Mouse (Mus musculus) adrenal gland, postnatal 36 days (tissue): Measurements from ENCODE around the gene Pga5. TPM values are rescaled to one million over a fixed set of nuclear protein-coding genes. Genes with fewer than 3 reads are reported as not detected.

Source experiments
- DNase-seq, 2 experiments: peaks; one replicate each; pipeline ENCODE4 v3.0.0; 2021; ENCODE audit warnings: mixed read lengths in 1 of 2
- long read RNA-seq, 2 experiments: library from polyadenylated mRNA; stranded (forward); transcript quantifications; one replicate each; pipeline ENCODE4 v2.0.0; 2021; ENCODE audit warnings: borderline sequencing depth in 2 of 2
- total RNA-seq, 2 experiments: library from RNA; stranded (reverse); gene quantifications; 2 replicates each; pipeline ENCODE4 v1.2.3; 2021

Pga5 gene
- total RNA-seq, result not detected
- long read RNA-seq, experiment 1, result 0 reads
- long read RNA-seq, experiment 2, result 0 reads

- peak; percentile 86 to 87 for DNase-seq
Observed at GRCm38 (mm10) chr19:10677915-10678771, at the start of gene Pga5. Gene Pga5, minus strand, starts transcription at chr19:10678071.

DNA sequence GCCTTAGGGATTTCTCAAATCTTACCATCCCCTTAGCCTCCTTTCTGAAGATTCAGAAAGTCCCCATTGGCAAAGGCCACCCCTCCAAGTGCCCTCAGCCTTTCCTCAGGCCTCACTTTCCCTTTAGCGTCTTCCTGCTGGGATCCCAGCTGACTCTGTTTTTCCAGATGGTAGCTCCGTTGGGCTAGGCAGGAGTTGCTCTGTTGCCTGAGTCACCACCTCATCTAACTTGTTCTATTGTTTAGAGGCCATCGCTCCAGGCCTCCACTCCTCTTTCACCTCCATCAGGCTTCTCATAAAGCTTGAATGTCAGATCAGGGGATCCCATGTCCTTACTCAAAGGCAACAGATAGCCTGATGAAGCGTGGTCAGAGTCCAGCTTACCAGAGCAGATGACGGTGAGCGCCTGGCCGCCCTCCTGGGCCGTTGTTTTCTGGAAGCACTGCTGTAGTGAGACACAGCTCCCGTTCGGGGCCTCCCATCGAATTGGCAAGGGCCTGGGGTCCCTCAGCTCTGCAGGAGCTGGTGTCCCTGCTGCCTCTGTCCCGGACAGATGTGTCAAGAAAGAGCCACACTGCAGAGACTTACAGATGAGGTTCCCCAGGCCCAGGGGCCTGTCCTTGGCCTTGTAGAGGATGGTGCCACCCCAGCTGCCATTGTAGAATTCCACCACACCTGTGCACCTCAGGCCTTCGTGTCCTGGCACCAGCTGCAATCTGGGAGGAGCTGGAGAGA, 46.9 kb upstream of the Pga5 start:
- DNase-seq, result no peak

DNA sequence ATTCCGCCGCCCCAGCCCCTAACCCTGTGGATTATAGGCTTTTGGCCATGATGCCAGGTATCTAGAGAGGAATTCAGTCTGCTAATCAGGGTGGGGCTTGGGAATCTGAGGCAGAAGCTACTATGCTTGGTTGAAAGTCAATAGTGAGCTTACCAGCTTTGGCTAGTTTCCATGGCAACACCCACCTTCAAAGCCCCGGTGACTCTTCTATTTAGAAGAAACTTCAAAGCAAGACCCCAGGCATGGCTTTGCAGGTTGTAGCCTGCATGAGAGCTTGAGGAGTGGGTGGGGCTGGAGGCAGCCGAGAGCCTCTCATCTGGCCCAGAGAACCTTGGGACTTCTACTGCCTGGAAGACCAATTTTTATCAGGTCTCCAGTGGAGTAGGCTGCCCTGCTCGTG, 45.8 kb upstream of the Pga5 start:
- no peak for DNase-seq

GRCm38 (mm10) chr19:10723084-10723483, 45.2 kb upstream of the Pga5 start:
- DNase-seq, result no peak

GRCm38 (mm10) chr19:10721064-10721463, 43.2 kb upstream of the Pga5 start:
- no peak for DNase-seq

- DNase-seq, result no peak
Observed at GRCm38 (mm10) chr19:10720524-10720923, 42.7 kb upstream of the Pga5 start.

DNA sequence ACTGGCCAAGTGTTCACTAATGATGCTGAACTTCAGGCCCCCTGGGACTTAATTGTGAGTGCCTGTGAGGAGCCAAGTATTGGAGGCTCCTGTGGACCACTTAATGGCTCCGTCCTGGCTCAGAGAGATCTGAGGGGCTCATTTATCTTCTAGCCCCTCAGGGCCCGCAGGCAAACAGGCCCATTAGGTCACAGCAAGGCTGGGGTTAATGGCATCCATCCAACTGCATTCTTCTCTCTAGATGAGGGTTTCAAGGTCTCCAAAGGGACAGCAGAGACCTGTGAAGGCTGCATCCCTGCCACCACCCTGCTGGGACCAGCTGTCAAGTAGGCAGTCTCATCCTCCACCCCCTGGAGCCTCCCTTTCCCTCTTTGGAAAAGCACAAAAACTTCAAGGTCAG, 41.9 kb upstream of the Pga5 start:
- peak in 1 of 2 experiments; percentile 15 for DNase-seq

GRCm38 (mm10) chr19:10718251-10718775, 40.4 kb upstream of the Pga5 start:
- DNase-seq, result peak; percentile 44 to 55

GRCm38 (mm10) chr19:10715476-10715875, 37.6 kb upstream of the Pga5 start:
- no peak for DNase-seq

DNA sequence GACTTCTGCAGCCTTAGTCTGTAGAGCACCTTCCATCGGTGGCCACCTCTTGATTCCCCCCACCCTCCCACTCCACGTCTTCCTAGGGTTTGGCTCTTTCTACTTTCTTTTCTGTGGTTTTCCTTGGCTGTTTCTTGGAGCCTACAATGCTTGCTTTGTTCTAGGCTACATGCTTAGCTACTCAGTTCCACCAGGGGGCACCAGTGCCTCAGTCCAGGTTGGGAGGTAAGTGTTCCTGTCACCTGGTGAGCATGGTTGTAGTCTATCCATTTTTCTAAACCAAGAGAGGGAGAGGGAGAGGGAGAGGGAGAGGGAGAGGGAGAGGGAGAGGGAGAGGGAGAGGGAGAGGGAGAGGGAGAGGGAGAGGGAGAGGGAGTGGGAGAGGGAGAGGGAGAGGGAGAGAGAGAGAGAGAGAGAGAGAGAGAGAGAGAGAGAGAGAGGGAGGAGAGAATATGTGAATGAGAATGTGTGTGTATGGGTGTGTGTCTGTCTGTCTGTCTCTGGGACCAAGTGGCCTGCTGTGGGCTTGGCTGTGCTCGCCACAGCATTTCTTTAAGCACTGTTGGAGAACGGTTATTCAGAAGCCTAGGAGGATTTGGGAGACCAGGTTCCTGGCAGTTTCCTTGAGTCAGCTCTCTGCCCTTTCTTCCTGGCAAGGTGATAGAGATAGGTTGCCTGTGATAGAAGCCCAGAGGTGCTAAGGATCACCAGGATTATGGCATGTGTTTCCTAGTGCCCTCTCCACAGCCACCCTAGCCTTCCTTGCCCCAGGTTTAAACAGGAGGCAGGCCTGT, 37.0 kb upstream of the Pga5 start:
- peak; percentile 72 to 81 for DNase-seq

GRCm38 (mm10) chr19:10714168-10714567, 36.3 kb upstream of the Pga5 start:
- no peak for DNase-seq

GRCm38 (mm10) chr19:10713551-10713950, 35.7 kb upstream of the Pga5 start:
- no peak for DNase-seq

DNA sequence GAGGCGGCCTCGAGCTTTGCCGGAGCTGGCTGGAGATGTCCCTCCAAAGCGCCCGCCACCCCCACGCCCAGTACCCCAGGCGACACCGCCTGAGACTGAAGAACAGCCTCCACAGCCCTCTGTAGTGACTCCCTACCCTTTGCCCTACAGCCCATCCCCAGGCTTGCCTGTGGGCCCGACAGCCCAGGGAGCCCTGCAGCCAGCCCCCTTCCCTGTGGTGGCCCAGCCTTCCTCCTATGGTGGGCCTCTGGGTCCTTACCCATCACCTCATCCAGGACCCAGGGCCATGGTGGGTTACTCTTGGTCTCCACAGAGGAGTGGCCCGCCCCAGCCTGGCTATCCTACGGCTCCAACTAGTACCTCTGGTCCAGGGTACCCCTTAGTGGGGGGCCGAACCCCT, 34.8 kb upstream of the Pga5 start:
- no peak for DNase-seq

GRCm38 (mm10) chr19:10712194-10712593, 34.3 kb upstream of the Pga5 start:
- no peak for DNase-seq

DNA sequence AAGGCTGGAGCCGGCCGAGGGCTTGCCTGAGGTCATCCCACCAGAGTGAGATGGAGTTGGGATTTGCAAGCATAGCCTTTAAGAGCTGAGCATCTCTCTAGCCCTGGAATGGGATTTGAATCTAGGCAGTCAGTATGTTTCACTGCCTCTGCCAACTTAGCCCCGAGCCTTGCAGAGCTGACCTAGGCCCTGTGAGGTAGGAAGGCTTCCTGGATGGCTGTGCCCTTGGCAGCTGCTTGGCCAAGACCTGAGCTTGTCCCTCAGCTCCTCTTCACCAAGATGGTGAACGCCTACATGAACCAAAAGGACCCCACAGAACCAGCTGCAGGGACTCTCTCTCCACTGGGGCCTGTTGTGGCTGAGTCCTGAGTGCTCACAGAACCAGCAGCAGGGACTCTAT, 32.9 kb upstream of the Pga5 start:
- DNase-seq, result no peak

DNA sequence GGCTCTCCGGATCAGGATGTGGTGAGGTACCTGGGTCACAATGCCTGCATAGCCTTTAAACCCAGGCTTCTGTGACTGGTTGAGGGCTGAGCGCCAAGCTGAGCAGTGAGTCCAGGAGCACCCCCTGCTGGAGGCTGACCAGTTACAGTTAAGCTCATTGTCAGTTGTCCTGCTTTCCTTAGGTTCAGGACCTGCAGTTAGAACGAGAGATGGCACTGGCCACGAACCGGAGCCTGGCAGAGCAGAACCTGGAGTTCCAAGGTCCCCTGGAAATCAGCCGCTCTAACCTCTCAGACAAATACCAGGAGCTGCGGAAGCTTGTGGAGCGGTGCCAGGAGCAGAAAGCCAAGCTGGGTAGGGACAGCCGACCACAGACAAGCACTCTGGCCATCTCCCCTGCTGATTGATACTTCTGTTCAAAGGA, 32.2 kb upstream of the Pga5 start:
- peak; percentile 67 to 80 for DNase-seq

DNA sequence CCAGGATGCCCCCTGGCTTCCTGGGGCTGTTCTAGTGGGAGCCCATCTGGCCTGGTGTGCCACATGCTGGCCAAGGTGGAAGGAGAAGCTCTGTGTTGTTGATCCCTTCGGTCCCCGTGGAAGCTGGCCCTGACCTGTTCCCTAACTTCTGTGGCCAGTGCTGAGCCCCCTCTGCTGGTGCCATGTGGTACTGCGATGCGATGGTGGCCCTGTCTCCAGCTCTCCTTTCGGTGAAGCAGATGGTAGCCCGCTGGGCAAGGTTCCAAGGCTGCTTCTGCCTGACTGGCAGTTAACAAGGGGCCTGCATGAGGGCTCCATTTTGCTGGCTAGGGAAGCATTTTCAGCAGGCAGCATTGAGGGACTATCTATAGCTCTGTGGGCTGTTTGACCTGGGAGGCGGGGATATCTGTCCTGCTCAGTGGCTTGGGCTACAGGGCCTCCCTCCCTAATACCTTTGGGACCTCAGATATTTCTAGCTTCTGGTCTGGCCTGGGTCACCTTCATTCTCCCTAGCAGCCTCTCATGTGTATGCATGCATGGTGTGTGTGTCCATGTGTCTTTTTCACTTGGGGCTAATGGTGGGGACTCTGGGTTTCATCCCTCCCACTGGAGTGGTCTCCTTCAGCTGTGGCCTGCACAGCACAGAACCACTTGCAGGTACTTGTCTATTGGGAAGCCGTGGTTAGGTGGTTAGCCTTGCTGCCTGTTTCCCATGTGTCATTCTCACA, 31.7 kb upstream of the Pga5 start:
- peak; percentile 95 to 96 for DNase-seq

GRCm38 (mm10) chr19:10708900-10709299, 31.0 kb upstream of the Pga5 start:
- DNase-seq, result no peak

DNA sequence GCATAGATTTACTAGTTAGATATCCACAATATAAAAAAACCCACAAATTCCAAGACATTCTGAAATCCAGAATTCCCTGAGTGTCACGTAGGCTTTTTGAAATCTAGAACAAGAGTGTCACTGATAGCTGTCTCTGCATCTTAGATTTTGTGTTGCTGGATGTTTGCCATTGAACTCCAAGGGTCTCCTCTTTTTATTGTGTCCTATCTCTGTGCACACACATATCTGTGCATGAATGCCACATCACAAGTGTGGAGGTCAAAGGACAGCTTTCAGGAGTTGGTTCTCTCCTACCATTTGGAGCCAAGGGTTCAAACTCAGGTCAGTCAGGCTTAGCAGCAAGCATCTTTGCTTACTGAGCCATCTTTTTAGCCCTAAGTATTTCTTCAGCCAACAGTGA, 30.0 kb upstream of the Pga5 start:
- no peak for DNase-seq

GRCm38 (mm10) chr19:10707087-10707875, 29.4 kb upstream of the Pga5 start:
- no peak for DNase-seq

- DNase-seq, result peak; percentile 46 to 55
Observed at GRCm38 (mm10) chr19:10703470-10703869, 25.6 kb upstream of the Pga5 start.
